Mouse (Mus musculus) stomach, embryonic 16.5 days (tissue): Measurements from ENCODE around the gene Cab39l. TPM values are rescaled to one million over a fixed set of nuclear protein-coding genes. Genes with fewer than 3 reads are reported as not detected.

Experiments
- ATAC-seq: fragments of 200-750 bp; cut with Nextera tagmentation; 2 replicates; pipeline ENCODE4 v1.8.0; 2017; ENCODE audit warnings: moderate number of reproducible peaks, moderate TSS enrichment; ENCODE audit not compliant: insufficient read depth, low FRiP score
- H3K27ac ChIP-seq: fragments of 300-500 bp; sonication (generic); 2 replicates; pipeline ENCODE4 v1.5.1; 2014; ENCODE audit warnings: low read length
- H3K27me3 ChIP-seq: fragments of 300-500 bp; sonication (generic); 2 replicates; pipeline ENCODE4 v1.6.1; 2014; ENCODE audit warnings: low read length, control low read depth, mixed read lengths; ENCODE audit not compliant: control insufficient read depth, insufficient read depth
- H3K36me3 ChIP-seq: fragments of 300-500 bp; sonication (generic); 2 replicates; pipeline ENCODE4 v1.6.1; 2014; ENCODE audit warnings: low read length; ENCODE audit not compliant: control insufficient read depth, insufficient read depth
- H3K4me1 ChIP-seq: fragments of 300-500 bp; sonication (generic); 2 replicates; pipeline ENCODE4 v1.6.1; 2014; ENCODE audit warnings: low read length, control low read depth, mixed read lengths; ENCODE audit not compliant: control insufficient read depth, insufficient read depth
- H3K4me2 ChIP-seq: fragments of 300-500 bp; sonication (generic); 2 replicates; pipeline ENCODE4 v1.6.1; 2014; ENCODE audit warnings: low read depth, low read length, mixed read lengths
- H3K4me3 ChIP-seq: fragments of 300-500 bp; sonication (generic); replicated peaks from 2 replicates; pipeline ENCODE4 v1.5.1; 2014; ENCODE audit warnings: mild to moderate bottlenecking, low read length
- H3K9ac ChIP-seq: fragments of 300-500 bp; sonication (generic); 2 replicates; pipeline ENCODE4 v1.6.1; 2014; ENCODE audit warnings: low read length
- H3K9me3 ChIP-seq: fragments of 300-500 bp; sonication (generic); replicated peaks from 2 replicates; pipeline ENCODE4 v1.6.1; 2016; ENCODE audit warnings: low read length, control low read depth; ENCODE audit not compliant: control insufficient read depth
- WGBS: fragments of 180-500 bp; shearing (Covaris S2); extraction: QIAGEN DNeasy Blood & Tissue Kit; methylation state at CpG from one replicate; pipeline ENCODE4 v1.1.7; 2014; 5-methylcytosine and 5-hydroxymethylcytosine counted together
- polyA plus RNA-seq: library from polyadenylated mRNA; unstranded; fragments of >200 nt; fragmentation: Nextera tagmentation; extraction: Ambion mirVana; gene quantifications from 2 replicates; pipeline ENCODE4 v1.2.1, GENCODE M21; 2015

The Cab39l gene
- polyA plus RNA-seq, 1 experiment from 2014 or later = 43.5 TPM

DNA sequence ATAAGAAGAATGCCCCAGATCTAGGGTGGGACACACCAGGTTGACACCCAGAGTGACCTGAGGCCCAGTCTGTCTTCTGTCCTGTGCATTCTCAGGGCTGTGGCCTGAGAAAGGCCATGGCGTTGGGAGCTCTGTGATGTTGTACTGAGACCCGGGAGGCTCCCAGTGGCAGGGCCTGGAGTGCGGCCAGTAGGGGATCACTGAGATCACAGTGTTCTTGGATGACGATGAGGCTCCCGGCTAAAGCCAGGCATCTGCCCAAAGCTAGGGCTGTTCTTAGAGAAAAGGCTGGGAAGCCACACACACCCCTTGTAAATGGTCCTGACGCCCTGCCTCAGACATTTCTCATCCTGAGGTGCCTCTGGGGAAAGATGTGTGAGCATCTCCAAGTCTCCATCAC, 108.3 kb downstream of the Cab39l start:
- H3K4me2 ChIP-seq = no peak overlapping the region
- no peaks in the 10 kb centered on the region for H3K36me3 ChIP-seq
- no peaks in the 10 kb centered on the region for H3K27me3 ChIP-seq
- ATAC-seq = no peak
- 64% methylated on average over 6 of the region's 6 CpGs for WGBS
- H3K4me1 ChIP-seq = peaks cover 16% of the 10 kb centered on the region
- H3K4me3 ChIP-seq = no peak overlapping the region
- no peaks in the 10 kb centered on the region for H3K9me3 ChIP-seq
- peak overlapping the region; percentile 36; the same call in 1 of the 2 replicates for H3K27ac ChIP-seq
- no peak overlapping the region for H3K9ac ChIP-seq

DNA sequence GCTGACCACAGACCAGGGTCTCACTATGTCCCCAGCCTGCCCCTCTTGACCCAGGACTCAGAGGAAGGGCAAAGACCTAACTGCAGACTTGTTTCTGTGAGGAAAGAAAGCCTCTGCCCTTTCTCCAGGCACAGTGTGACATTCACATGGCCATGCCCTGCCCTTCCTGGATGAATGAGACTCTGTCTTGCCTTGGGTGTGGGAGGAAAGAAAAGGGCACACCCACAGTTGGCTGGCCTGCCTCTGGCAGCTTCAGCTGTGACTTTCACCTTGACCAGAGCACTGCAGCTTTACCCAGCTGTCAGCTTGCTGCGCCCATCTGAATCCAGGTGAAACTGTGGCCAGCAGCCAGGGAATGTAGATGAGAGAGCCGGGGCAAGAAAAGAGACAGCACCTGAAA, 110.1 kb downstream of the Cab39l start:
- peak overlapping the region; percentile 46 for H3K27ac ChIP-seq
- WGBS = 54% methylated on average over 2 of the region's 2 CpGs
- no peak overlapping the region for H3K4me2 ChIP-seq
- no peak overlapping the region for H3K4me3 ChIP-seq
- peaks cover 16% of the 10 kb centered on the region for H3K4me1 ChIP-seq
- no peaks in the 10 kb centered on the region for H3K27me3 ChIP-seq
- peak; percentile 83 for ATAC-seq
- no peaks in the 10 kb centered on the region for H3K9me3 ChIP-seq
- H3K9ac ChIP-seq = no peak overlapping the region
- H3K36me3 ChIP-seq = no peaks in the 10 kb centered on the region

DNA sequence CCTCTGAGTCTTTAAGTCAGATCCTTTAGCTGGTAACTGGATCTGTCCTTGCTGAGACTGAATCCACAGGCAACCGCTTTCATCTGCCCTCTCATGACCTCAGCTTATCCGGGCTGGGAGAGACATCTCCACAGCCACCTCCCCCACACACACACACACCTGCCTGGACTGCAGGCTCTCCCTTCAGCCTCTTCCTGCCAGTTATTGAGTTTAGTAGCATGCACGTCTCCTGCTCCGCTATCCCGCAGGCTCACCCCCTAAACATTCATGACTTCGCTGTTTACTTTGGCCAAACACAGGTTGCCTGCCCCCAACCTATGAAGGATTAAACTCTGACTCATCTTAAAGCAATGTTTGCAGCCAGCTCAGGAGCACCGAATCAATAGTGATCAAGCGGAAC, 111.2 kb downstream of the Cab39l start:
- no peaks in the 10 kb centered on the region for H3K36me3 ChIP-seq
- H3K27me3 ChIP-seq = no peaks in the 10 kb centered on the region
- H3K4me1 ChIP-seq = peaks cover 16% of the 10 kb centered on the region
- H3K9me3 ChIP-seq = no peaks in the 10 kb centered on the region
- H3K4me3 ChIP-seq = no peak overlapping the region
- H3K27ac ChIP-seq = no peak overlapping the region
- no peak for ATAC-seq
- no peak overlapping the region for H3K9ac ChIP-seq
- H3K4me2 ChIP-seq = no peak overlapping the region
- 29% methylated on average over 8 of the region's 8 CpGs for WGBS

DNA sequence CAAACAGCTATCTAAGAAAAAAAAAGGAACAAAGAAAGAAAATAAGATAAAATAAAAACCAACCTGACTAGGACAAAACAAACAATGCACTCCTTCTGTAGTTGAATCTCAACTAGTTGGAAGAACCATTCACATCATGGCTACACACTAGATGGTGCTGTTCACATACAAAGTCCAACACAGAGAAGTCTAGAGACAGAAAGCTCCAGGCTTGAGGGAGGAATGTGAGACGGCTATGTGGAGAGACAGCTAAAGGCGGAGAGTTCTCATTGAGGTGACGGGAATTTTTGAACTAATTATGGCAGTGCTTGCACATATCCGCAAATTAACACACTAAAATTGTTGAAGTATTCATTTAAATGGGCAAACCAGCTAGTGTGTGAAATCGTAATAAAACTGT, 113.3 kb downstream of the Cab39l start:
- Histone ChIP-seq H3K9ac (no peak overlapping the region), H3K27me3 (no peaks in the 10 kb centered on the region), H3K4me2 (no peak overlapping the region), H3K4me1 (peaks cover 9% of the 10 kb centered on the region), H3K27ac (no peak overlapping the region), H3K36me3 (no peaks in the 10 kb centered on the region), H3K4me3 (no peak overlapping the region), H3K9me3 (no peaks in the 10 kb centered on the region)
- 74% methylated on average over 5 of the region's 5 CpGs for WGBS
- no peak for ATAC-seq

GRCm38 (mm10) chr14:59555018-59555417, 114.2 kb downstream of the Cab39l start:
- no peaks in the 10 kb centered on the region for H3K36me3 ChIP-seq
- H3K27me3 ChIP-seq = no peaks in the 10 kb centered on the region
- 59% methylated on average over 8 of the region's 8 CpGs for WGBS
- no peak overlapping the region for H3K4me3 ChIP-seq
- 0 out of 2 replicates have a peak, but pooled peaks cover 4% of the 10 kb centered on the region for H3K4me1 ChIP-seq
- H3K27ac ChIP-seq = no peak overlapping the region
- no peak for ATAC-seq
- no peak overlapping the region for H3K9ac ChIP-seq
- no peaks in the 10 kb centered on the region for H3K9me3 ChIP-seq
- no peak overlapping the region for H3K4me2 ChIP-seq

GRCm38 (mm10) chr14:59555928-59556531, 115.3 kb downstream of the Cab39l start:
- Histone ChIP-seq H3K36me3 (no peaks in the 10 kb centered on the region), H3K9ac (peak overlapping the region; percentile 50; the same call in 1 of the 2 replicates), H3K4me2 (peak overlapping the region; percentile 23; the same call in 1 of the 2 replicates), H3K27me3 (no peaks in the 10 kb centered on the region), H3K9me3 (no peaks in the 10 kb centered on the region), H3K27ac (no peak overlapping the region), H3K4me1 (0 out of 2 replicates have a peak, but pooled peaks cover 2% of the 10 kb centered on the region), H3K4me3 (peak overlapping the region; percentile 21; the same call in 1 of the 2 replicates)
- ATAC-seq = peak; percentile 35; the same call in 1 of the 2 replicates
- 46% methylated on average over 13 of the region's 13 CpGs for WGBS

GRCm38 (mm10) chr14:59557071-59557470, 116.3 kb downstream of the Cab39l start:
- no peaks in the 10 kb centered on the region for H3K27me3 ChIP-seq
- WGBS = 55% methylated on average over 4 of the region's 4 CpGs
- H3K4me1 ChIP-seq = no peaks in the 10 kb centered on the region
- no peak overlapping the region for H3K4me2 ChIP-seq
- no peak overlapping the region for H3K27ac ChIP-seq
- H3K9me3 ChIP-seq = no peaks in the 10 kb centered on the region
- H3K9ac ChIP-seq = no peak overlapping the region
- no peak overlapping the region for H3K4me3 ChIP-seq
- ATAC-seq = no peak
- H3K36me3 ChIP-seq = no peaks in the 10 kb centered on the region

DNA sequence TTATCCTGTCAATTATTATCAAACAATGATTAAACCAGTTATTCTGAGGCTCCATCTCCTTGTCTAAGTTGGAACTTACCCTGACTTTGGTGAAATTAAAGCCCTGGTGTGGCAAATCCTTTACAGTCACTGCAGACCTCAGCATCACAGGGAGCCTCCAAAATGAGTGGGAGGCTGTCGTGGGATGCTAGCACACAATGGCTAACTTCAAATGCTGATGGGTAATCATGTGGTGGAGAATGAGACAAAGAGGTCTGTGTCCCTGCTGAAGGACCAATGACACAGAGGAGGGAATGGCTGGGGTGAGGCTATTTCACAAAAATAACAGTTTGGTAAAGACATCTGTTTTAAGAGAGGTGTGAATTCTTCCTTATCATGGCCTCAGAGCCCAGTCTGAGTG, 117.1 kb downstream of the Cab39l start:
- Histone ChIP-seq H3K9me3 (no peaks in the 10 kb centered on the region), H3K9ac (no peak overlapping the region), H3K4me3 (no peak overlapping the region), H3K27ac (no peak overlapping the region), H3K27me3 (no peaks in the 10 kb centered on the region), H3K4me2 (no peak overlapping the region), H3K36me3 (no peaks in the 10 kb centered on the region), H3K4me1 (no peaks in the 10 kb centered on the region)
- WGBS = 69% methylated on average over 1 of the region's 1 CpGs
- ATAC-seq = no peak

GRCm38 (mm10) chr14:59566756-59567155, 126.0 kb downstream of the Cab39l start:
- Histone ChIP-seq H3K4me1 (no peaks in the 10 kb centered on the region), H3K36me3 (peaks cover 12% of the 10 kb centered on the region; the same call in 1 of the 2 replicates), H3K9me3 (no peaks in the 10 kb centered on the region), H3K4me3 (no peak overlapping the region), H3K9ac (no peak overlapping the region), H3K27me3 (no peaks in the 10 kb centered on the region), H3K27ac (no peak overlapping the region), H3K4me2 (no peak overlapping the region)
- WGBS = 83% methylated on average over 6 of the region's 6 CpGs
- ATAC-seq = no peak
